Mouse (Mus musculus) left cerebral cortex, postnatal 14 days (tissue): Measurements from ENCODE around the gene Ptprm. TPM values are rescaled to one million over a fixed set of nuclear protein-coding genes. Genes with fewer than 3 reads are reported as not detected.

Experiments
- DNase-seq, 2 experiments: peaks; one replicate each; pipeline ENCODE4 v3.0.0; 2021 to 2022; ENCODE audit warnings: low spot score in 2 of 2, mixed read lengths in 1 of 2
- intact Hi-C: fragments of 180-260 bp; cut with DNase I; formaldehyde crosslinking; loops from one replicate; pipeline ENCODE4 v1.15.1; 2025
- total RNA-seq, 2 experiments: library from RNA; stranded (reverse); gene quantifications; 2 replicates each; pipeline ENCODE4 v1.2.3; 2021

Gene Ptprm
- total RNA-seq, 2 experiments from 2014 or later, result 36.2 to 41.9 TPM

- DNase-seq, result no peak
- intact Hi-C loops, result no loop called here
Observed at GRCm38 (mm10) chr17:66736450-66736849, 617.8 kb downstream of the Ptprm start.

GRCm38 (mm10) chr17:66733541-66733940, 620.7 kb downstream of the Ptprm start:
- intact Hi-C loops, result no loop called here
- no peak for DNase-seq

- DNase-seq, result no peak
- intact Hi-C loops, result no loop called here
Observed at GRCm38 (mm10) chr17:66729979-66730378, 624.3 kb downstream of the Ptprm start.

GRCm38 (mm10) chr17:66720992-66721351, 633.3 kb downstream of the Ptprm start:
- intact Hi-C loops, result no loop called here

GRCm38 (mm10) chr17:66720200-66720991, 633.9 kb downstream of the Ptprm start:
- intact Hi-C loops, result no loop called here
- no peak for DNase-seq

More at GRCm38 (mm10) chr17:66720992-66721351, 633.3 kb downstream of the Ptprm start:
- no peak for DNase-seq

- intact Hi-C loops, result no loop called here
- no peak for DNase-seq
Observed at GRCm38 (mm10) chr17:66712456-66713205, 641.6 kb downstream of the Ptprm start.

- intact Hi-C loops, result no loop called here
- no peak for DNase-seq
Observed at GRCm38 (mm10) chr17:66711221-66712016, 642.8 kb downstream of the Ptprm start.

GRCm38 (mm10) chr17:66710568-66710967, 643.7 kb downstream of the Ptprm start:
- intact Hi-C loops, result no loop called here
- DNase-seq, result no peak

- DNase-seq, result no peak
- intact Hi-C loops, result no loop called here
Observed at GRCm38 (mm10) chr17:66708748-66709147, 645.5 kb downstream of the Ptprm start.

GRCm38 (mm10) chr17:66707684-66708083, 646.6 kb downstream of the Ptprm start:
- no peak for DNase-seq
- intact Hi-C loops, result no loop called here

- intact Hi-C loops, result no loop called here
- DNase-seq, result no peak
Observed at GRCm38 (mm10) chr17:66701358-66702184, 652.7 kb downstream of the Ptprm start.

- intact Hi-C loops, result no loop called here
- no peak for DNase-seq
Observed at GRCm38 (mm10) chr17:66699896-66700295, 654.4 kb downstream of the Ptprm start.

- intact Hi-C loops, result no loop called here
- DNase-seq, result no peak
Observed at GRCm38 (mm10) chr17:66697650-66698049, 656.6 kb downstream of the Ptprm start.

GRCm38 (mm10) chr17:66696531-66697172, 657.6 kb downstream of the Ptprm start:
- DNase-seq, result no peak
- intact Hi-C loops, result no loop called here

GRCm38 (mm10) chr17:66694326-66694725, 659.9 kb downstream of the Ptprm start:
- DNase-seq, result no peak
- intact Hi-C loops, result no loop called here

GRCm38 (mm10) chr17:66693676-66694304, 660.5 kb downstream of the Ptprm start:
- DNase-seq, result no peak
- intact Hi-C loops, result no loop called here

- DNase-seq, result peak; percentile 22 to 39
Observed at GRCm38 (mm10) chr17:66692941-66693675, 661.1 kb downstream of the Ptprm start.

GRCm38 (mm10) chr17:66688179-66688578, 666.1 kb downstream of the Ptprm start:
- intact Hi-C loops, result no loop called here
- DNase-seq, result peak in 1 of 2 experiments; percentile 44

More at GRCm38 (mm10) chr17:66692941-66693675, 661.1 kb downstream of the Ptprm start:
- intact Hi-C loops, result no loop called here
